Mouse (Mus musculus): ENCODE results near the gene Gm4969. TPM values are rescaled to one million over a fixed set of nuclear protein-coding genes. Genes with fewer than 3 reads are reported as not detected.

Gm4969 gene
- total RNA-seq, 2 experiments from 2014 or later, result not detected

GRCm38 (mm10) chr7:19093537-19094385 is 24.4 kb downstream of the Gm4969 start:
- DNase-seq, result peak; percentile 97 to 98

DNA sequence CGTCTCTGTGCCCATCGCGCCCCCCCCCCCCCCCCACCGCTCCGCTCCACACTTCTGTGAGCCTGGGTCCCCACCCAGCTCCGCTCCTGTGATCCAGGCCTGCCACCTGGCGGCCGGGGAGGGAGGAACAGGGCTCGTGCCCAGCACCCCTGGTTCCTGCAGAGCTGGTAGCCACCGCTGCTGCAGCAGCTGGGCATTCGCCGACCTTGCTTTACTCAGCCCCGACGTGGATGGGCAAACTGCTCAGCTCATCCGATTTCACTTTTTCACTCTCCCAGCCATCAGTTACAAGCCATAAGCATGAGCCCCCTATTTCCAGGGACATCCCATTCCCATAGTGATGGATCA is 25.0 kb downstream of the Gm4969 start:
- peak; percentile 91 to 92 for DNase-seq

- peak; percentile 79 to 81 for DNase-seq
Observed at GRCm38 (mm10) chr7:19092381-19093173, 25.6 kb downstream of the Gm4969 start.

GRCm38 (mm10) chr7:19091913-19092312 is 26.3 kb downstream of the Gm4969 start:
- no peak for DNase-seq

GRCm38 (mm10) chr7:19088813-19089212 is 29.4 kb downstream of the Gm4969 start:
- peak; percentile 64 to 83 for DNase-seq

- DNase-seq, result no peak
Observed at GRCm38 (mm10) chr7:19086760-19087159, 31.4 kb downstream of the Gm4969 start.

GRCm38 (mm10) chr7:19086042-19086441 is 32.1 kb downstream of the Gm4969 start:
- peak; percentile 66 to 75 for DNase-seq

GRCm38 (mm10) chr7:19085495-19085894 is 32.7 kb downstream of the Gm4969 start:
- DNase-seq, result no peak

- no peak for DNase-seq
Observed at GRCm38 (mm10) chr7:19084921-19085473, 33.2 kb downstream of the Gm4969 start.

- DNase-seq, result peak; percentile 55 to 65
Observed at GRCm38 (mm10) chr7:19084277-19084771, 33.8 kb downstream of the Gm4969 start.

DNA sequence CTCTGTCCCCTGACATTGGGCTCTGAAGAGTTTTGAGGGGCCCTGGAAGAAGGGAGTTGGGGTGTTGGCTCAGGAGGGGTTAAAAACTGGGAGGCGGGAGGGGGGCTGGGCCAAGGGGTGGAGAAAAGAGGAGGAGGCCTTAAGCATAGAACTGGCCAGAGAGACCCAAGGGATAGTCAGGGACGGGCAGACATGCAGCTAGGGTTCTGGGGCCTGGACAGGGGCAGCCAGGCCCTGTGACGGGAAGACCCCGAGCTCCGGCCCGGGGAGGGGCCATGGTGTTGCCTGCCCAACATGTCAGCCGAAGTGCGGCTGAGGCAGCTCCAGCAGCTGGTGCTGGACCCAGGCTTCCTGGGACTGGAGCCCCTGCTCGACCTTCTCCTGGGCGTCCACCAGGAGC is 34.5 kb downstream of the Gm4969 start, which contains the start of gene Dmpk:
Gene Dmpk, plus strand, starts transcription at position 149 of the 400 bp plus-strand sequence.
- DNase-seq, result peak; percentile 74 to 77

DNA sequence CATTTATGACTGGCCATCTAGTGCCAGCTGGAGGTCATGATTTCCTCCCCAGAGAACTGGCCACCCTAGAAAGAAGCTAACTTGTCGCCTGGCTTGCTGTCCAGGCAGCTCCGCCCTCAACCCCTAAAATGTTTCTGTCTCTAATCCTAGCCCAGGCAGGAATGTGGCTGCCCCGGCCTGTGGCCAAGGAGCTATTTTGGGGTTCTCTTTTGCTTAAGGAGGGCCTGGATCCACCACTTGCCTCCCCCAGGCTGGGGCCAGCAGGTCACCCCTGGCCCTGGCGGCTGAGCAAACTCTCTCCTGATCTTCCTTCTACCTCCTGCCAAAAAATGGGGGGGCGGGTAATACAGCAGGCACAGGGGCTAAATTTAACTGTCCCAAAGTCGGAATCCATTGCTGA is 35.1 kb downstream of the Gm4969 start:
- DNase-seq, result peak; percentile 87 to 92

DNA sequence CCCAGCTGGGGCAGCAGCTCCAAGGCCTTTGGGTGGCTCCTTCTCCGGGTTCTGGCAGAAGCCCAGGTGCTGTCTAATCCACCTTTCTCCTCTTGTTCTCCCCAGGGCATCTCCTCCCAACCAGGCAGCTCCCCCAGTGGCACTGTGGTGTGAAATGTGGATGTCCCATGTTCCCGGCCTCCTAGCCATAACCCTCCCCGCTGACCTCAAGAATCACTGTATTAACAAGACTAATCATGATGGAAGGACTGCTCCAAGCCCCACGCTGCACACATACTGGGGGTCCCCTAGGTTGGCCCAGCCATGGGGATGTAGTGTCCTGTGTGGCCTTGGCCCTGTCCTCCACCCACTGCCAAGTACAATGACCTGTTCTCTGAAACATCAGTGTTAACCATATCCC is 36.0 kb downstream of the Gm4969 start:
- peak in 1 of 2 experiments; percentile 41 for DNase-seq

DNA sequence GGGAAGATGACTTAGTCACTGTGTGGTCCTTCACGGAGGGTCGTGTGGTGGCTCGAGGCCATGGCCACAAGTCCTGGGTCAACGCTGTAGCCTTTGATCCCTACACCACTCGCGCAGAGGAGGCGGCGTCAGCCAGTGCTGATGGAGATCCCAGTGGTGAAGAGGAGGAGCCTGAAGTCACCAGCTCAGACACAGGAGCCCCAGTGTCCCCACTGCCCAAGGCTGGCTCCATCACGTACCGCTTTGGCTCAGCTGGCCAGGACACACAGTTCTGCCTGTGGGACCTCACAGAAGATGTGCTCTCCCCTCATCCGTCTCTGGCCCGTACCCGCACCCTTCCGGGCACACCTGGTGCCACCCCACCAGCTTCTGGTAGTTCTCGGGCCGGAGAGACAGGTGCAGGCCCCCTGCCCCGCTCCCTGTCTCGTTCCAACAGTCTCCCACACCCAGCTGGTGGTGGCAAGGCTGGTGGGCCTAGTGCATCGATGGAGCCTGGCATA is 37.7 kb downstream of the Gm4969 start:
- DNase-seq, result no peak

- DNase-seq, result no peak
Observed at GRCm38 (mm10) chr7:19078732-19079131, 39.4 kb downstream of the Gm4969 start.

DNA sequence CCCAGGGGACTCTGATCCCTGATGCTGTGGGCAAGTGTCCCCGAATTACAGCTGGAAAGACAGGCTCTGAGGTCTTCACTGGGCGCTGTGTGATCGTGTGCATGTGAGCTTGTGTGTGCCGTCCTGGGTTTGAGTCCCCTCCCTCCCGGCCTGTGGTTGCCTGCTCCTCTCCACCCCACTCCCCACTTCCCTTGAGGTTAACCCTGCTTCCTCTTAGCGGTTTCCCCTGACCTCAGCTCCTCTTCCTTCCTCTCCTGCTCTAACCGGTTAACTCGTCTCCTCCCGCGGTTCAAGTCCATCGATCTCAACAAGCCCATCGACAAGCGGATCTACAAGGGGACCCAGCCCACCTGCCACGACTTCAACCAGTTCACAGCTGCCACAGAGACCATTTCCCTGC is 40.4 kb downstream of the Gm4969 start:
- peak; percentile 55 to 80 for DNase-seq

DNA sequence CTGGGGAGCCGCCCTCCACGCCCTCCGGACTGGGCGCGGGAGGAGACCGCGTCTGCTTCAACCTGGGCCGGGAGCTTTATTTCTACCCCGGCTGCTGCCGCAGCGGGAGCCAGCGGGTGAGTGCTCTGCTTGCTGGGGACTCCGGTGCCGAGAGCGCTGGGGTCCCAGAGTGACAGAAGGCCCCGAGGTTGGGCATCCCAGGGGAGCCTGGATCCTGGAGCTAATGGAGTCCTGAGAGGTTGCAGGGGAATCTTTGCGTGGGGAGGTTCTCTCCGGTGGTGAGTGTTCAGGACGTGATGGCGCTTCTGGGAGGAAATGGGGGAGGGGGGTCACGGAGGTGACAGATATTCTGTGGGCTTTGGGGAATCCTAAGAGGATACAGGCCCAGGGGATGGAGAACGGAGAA is 41.6 kb downstream of the Gm4969 start:
- DNase-seq, result peak in 1 of 2 experiments; percentile 50

GRCm38 (mm10) chr7:19075723-19076585 is 42.2 kb downstream of the Gm4969 start, which contains the start of gene Dmwd:
Gene Dmwd, plus strand, starts transcription at chr7:19076227.
- peak; percentile 95 to 97 for DNase-seq

DNA sequence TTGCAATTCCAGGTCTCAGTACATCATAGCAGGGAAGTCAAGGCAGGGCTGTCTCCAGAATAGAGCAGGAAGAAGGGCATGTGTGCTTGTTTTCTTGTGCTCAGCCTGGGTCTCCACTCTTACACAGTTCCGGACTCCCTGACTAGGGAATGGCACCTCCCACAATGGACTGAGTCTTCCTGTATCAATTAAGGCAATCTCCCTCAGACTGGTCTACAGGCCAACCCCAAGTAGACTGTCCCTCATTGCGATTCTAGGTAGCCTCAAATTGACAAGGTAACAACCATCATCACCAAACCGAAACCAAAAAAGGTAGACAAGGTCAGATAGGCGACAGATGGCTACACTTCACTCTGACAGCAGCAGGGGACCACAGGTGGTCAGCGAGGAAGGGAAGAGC is 42.9 kb downstream of the Gm4969 start:
- no peak for DNase-seq

GRCm38 (mm10) chr7:19074494-19074893 is 43.7 kb downstream of the Gm4969 start:
- DNase-seq, result no peak

DNA sequence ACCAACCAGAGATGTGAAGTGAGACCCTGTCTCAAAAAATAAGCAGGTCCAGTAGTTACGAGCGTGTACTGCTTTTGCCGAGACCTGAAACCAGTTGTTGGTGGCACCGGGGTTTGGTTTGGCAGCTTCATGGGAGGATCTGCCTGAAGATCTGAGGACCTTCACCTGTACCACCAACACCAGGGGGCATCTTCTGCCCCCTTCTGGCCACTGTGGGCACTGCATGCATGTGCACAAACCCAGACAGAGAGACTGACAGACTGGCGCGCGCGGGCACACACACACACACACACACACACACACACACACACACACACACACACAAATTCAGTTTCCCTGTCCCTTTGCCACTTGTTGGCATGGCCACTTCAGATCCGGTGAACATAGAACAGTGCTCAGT is 44.7 kb downstream of the Gm4969 start:
- peak in 1 of 2 experiments; percentile 54 for DNase-seq

Data from heart, adult 18-20 months (tissue).